Mouse (Mus musculus) olfactory bulb, adult 2 months (tissue): ENCODE results near the gene Lrmda. TPM values are rescaled to one million over a fixed set of nuclear protein-coding genes. Genes with fewer than 3 reads are reported as not detected.

ENCODE experiments used
- H3K27ac ChIP-seq: fragments of 200-500 bp; 2 replicates; pipeline ENCODE4 v1.5.1; 2012; ENCODE audit warnings: low read depth, low read length; ENCODE audit not compliant: insufficient read depth
- H3K4me1 ChIP-seq: fragments of 200-500 bp; 2 replicates; pipeline ENCODE4 v1.6.1; 2012; ENCODE audit warnings: low read length; ENCODE audit not compliant: control insufficient read depth, insufficient read depth
- H3K4me3 ChIP-seq: fragments of 200-500 bp; 2 replicates; pipeline ENCODE4 v1.5.1; 2012; ENCODE audit warnings: mild to moderate bottlenecking, low read depth, low read length, moderate library complexity; ENCODE audit not compliant: insufficient read depth
- CTCF ChIP-seq: fragments of 200-500 bp; IDR thresholded peaks from 2 replicates; pipeline ENCODE4 v1.5.1; 2012; ENCODE audit warnings: low read depth, mild to moderate bottlenecking, low read length, moderate library complexity; ENCODE audit not compliant: insufficient read depth
- POLR2A ChIP-seq: fragments of 200-500 bp; IDR thresholded peaks from 2 replicates; pipeline ENCODE4 v1.6.1; 2012; ENCODE audit warnings: mild to moderate bottlenecking, low read depth, low read length, moderate library complexity; ENCODE audit not compliant: insufficient read depth
- WGBS: fragments of 180-500 bp; shearing (Covaris S2); methylation state at CpG from one replicate; pipeline ENCODE4 v1.1.7; 2018; 5-methylcytosine and 5-hydroxymethylcytosine counted together
- polyA plus RNA-seq: library from polyadenylated mRNA; stranded (reverse); fragments of >200 nt; gene quantifications from 2 replicates; pipeline ENCODE4 v1.2.4, GENCODE M21; 2012; ENCODE audit warnings: low replicate concordance; ENCODE audit not compliant: missing spikeins, insufficient read depth, insufficient read length

Gene Lrmda
- polyA plus RNA-seq, 1 experiment = not detected

GRCm38 (mm10) chr14:22181508-22181907 is 162.0 kb downstream of the Lrmda start:
- 95% methylated on average over 6 of the region's 6 CpGs for WGBS
- TF ChIP-seq POLR2A (no peak), CTCF (no peak)

GRCm38 (mm10) chr14:22183195-22183594 is 163.7 kb downstream of the Lrmda start:
- 88% methylated on average over 3 of the region's 3 CpGs for WGBS
- no peak for TF ChIP-seq POLR2A
- TF ChIP-seq CTCF = no peak
- Histone ChIP-seq H3K4me3 (no peak overlapping the region), H3K27ac (no peak overlapping the region), H3K4me1 (no peaks in the 10 kb centered on the region)

More at GRCm38 (mm10) chr14:22181508-22181907, 162.0 kb downstream of the Lrmda start:
- Histone ChIP-seq H3K4me1 (no peaks in the 10 kb centered on the region), H3K4me3 (no peak overlapping the region), H3K27ac (no peak overlapping the region)

DNA sequence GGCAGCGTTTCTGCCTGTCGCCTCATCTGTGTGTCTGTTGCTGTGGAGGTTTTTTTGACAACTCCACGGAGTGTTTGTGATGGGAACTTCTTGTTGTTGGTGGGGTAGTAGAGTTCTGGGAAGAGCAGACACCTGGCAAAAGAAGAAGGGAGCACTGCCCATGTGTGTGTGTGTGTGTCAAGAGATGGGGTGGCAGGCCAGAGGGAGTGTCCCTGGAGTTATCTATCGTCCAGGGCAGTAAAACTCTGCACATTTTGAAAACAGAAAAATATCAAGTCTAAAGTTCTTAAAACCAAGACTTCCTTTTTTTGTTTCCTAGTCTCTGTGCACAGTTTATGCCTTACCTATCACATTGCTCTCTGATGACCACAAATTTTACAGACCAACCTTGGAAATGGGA is 165.9 kb downstream of the Lrmda start:
- Histone ChIP-seq H3K4me3 (no peak overlapping the region), H3K27ac (no peak overlapping the region), H3K4me1 (no peaks in the 10 kb centered on the region)
- TF ChIP-seq CTCF (no peak), POLR2A (no peak)
- WGBS = 90% methylated on average over 4 of the region's 4 CpGs

DNA sequence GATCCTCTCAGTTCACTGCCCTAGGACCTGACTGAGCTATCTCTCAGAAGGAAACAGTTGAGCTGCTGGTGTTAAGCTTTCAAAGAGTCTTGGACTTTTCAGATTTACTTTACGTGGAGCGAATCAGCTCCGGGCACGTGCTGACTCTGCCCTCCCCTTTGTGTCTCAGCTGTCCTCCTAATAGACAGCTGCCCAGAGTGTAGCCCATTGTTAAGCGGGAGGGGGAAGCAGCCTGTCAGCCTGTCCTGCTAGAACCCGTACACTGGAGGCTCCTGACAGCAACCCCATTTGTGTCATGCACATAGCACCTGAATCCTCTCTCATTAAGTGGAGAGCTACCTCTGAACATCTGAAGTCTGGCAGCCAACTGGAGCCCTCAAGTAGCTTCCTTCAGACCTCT is 170.6 kb downstream of the Lrmda start:
- no peaks in the 10 kb centered on the region for H3K4me1 ChIP-seq
- H3K27ac ChIP-seq = no peak overlapping the region
- no peak overlapping the region for H3K4me3 ChIP-seq
- 53% methylated on average over 6 of the region's 6 CpGs for WGBS
- TF ChIP-seq CTCF = no peak
- no peak for TF ChIP-seq POLR2A

DNA sequence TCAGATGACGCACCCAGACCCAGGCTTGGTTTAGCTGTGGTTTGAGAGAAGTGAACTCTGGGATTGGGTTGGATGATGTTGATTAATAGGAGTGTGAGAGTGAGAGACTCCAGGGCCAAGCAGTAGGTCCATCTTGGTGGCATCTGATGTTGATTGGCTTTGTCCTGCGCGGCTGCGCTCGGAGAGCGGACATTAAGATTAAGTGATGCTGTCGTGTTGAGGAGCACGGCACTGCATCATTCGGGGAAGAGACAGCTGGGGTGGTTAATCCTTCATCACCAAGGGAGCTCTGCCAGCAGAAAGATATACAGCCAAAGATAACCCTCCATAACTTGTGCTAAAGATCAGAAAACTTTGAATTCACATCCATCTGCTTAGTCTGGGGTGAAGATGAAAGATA is 172.7 kb downstream of the Lrmda start:
- WGBS = 93% methylated on average over 9 of the region's 9 CpGs
- TF ChIP-seq CTCF = no peak
- TF ChIP-seq POLR2A = no peak

GRCm38 (mm10) chr14:22198021-22198420 is 178.5 kb downstream of the Lrmda start:
- TF ChIP-seq POLR2A (no peak), CTCF (no peak)
- H3K27ac ChIP-seq = no peak overlapping the region
- no peak overlapping the region for H3K4me3 ChIP-seq
- no peaks in the 10 kb centered on the region for H3K4me1 ChIP-seq
- WGBS = 34% methylated on average over 11 of the region's 11 CpGs

More for the DNA sequence above, 172.7 kb downstream of the Lrmda start:
- Histone ChIP-seq H3K4me1 (no peaks in the 10 kb centered on the region), H3K27ac (no peak overlapping the region), H3K4me3 (no peak overlapping the region)

DNA sequence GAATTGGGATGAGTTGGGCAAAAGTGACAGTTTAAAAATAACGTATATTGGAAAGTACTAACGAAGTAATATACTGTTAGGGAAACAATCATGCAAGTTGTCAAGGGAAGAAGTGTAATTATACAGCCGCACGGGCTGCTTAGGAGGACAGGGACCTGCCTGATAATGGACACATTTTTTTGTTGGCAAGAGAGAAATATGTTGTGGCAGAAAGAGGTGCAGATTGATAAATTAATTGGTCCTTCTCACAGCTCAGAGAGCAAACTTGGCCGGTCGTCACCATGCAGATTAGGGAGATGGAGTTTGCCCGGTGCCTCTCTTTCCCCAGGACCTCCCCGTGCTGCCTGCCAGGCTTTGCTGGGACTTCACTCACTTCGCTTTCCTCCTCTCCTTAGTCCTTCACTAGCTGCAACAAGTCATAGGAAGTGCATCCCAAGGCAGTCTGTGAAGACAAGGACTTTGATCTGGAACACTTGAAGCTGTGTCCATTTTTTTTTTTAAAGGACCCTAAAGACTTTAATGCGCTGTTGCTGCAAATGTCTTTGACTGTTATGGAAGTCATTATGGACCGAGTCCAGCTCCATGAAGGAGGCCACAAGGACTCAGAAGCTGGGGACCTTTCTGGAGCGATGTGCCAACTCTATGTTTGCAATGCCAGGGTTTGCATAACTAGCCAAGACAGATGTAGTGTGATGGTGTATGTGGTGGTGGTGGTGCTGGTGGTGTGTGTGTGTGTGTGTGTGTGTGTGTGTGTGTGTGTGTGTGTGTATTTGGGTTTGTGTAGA is 179.3 kb downstream of the Lrmda start:
- WGBS = 44% methylated on average over 12 of the region's 12 CpGs
- no peak for TF ChIP-seq CTCF
- no peak for TF ChIP-seq POLR2A
- Histone ChIP-seq H3K4me3 (no peak overlapping the region), H3K4me1 (no peaks in the 10 kb centered on the region), H3K27ac (no peak overlapping the region)

DNA sequence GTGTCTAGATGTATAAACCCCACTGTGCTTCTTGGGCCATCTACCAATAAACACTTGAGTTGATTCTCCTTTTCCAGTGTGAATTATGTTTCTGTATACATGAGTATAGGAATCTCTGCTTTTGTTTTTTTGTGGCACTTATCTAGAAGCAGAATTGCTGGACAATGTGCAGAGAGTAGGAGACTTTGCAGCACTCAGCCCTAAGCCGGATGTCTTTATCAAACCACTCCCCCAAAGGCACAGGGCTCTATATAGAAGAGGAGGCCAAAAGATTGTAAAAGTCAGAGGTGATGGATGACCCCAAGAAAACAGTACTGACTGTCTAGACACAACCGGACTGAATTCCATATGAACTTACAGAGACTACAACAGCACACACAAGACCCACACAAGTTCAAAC is 182.2 kb downstream of the Lrmda start:
- Histone ChIP-seq H3K27ac (no peak overlapping the region), H3K4me1 (no peaks in the 10 kb centered on the region), H3K4me3 (no peak overlapping the region)
- TF ChIP-seq CTCF (no peak), POLR2A (no peak)
- WGBS = 91% methylated on average over 2 of the region's 2 CpGs

- no peak overlapping the region for H3K27ac ChIP-seq
- peaks cover 6% of the 10 kb centered on the region for H3K4me1 ChIP-seq
- no peak overlapping the region for H3K4me3 ChIP-seq
- 96% methylated on average over 1 of the region's 1 CpGs for WGBS
- TF ChIP-seq CTCF (no peak), POLR2A (no peak)
Observed at GRCm38 (mm10) chr14:22210601-22211000, 191.1 kb downstream of the Lrmda start.

DNA sequence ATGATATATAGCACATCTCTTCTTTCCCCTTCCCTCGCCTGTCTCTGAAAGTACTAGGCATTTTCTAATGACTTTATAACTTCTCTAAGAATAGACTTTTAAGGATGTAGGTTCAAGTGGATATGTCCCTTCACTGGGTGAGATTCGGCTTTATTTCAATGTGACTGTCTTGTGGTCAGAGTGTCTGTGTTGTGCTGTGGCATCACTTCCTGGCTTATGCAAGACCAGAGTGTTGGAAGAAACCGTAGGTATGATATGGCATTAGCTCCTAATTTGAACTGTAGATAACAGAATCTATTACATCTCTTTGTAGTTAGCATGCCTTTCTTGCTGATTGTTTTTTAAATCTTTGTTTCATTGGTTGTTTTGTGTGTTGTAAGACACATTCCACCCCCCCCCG is 198.7 kb downstream of the Lrmda start:
- TF ChIP-seq CTCF (no peak), POLR2A (no peak)
- 93% methylated on average over 4 of the region's 4 CpGs for WGBS
- H3K27ac ChIP-seq = no peak overlapping the region
- H3K4me1 ChIP-seq = peaks cover 4% of the 10 kb centered on the region
- H3K4me3 ChIP-seq = no peak overlapping the region
